Mouse (Mus musculus): ENCODE results near the gene Top2b.

- TF ChIP-seq HCFC1 (IDR thresholded peaks at IDR 0.05; ENCODE audit: borderline replicate concordance, insufficient read depth, low read length), result no peak
- no peak for TF ChIP-seq ZC3H11A (IDR thresholded peaks at IDR 0.05; ENCODE audit: borderline replicate concordance, low read depth, low read length)
- TF ChIP-seq ZNF384 (IDR thresholded peaks at IDR 0.05; ENCODE audit: low read depth, low read length), result no peak
- no peak for TF ChIP-seq CHD2 (IDR thresholded peaks at IDR 0.05; ENCODE audit: low read depth, low read length)
Observed at GRCm38 (mm10) chr14:16373190-16373589, 8.2 kb downstream of the Top2b start.

Measured in ES-E14 (cell line).